In the genomic region with DNA sequence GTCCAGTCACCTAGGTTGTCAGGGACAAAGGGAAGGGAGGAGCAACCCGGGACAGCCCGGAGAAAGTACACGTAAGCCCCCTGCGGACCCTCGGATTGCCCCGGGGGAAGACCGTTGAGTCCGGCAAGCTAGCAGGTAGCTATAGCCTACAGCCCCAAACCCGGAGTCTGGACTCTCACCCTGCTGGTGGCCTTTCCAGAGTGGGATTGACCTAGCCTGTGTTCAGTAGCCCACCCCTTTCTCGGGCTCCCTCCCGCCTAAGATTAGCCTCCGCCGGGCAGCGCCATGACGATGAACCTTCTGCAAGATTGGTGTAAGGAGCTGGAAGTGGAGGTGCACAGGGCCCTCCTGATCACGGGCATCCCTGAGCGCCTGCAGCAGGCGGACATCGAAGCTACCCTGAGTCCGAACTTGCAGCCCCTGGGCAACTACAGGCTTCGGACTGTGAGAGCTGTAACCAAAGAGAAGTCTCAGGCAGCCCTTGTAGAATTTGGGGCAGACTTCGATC, we compare ENCODE assay signal across 8 mouse cellular contexts. TPM values are rescaled to one million over a fixed set of nuclear protein-coding genes. Genes with fewer than 3 reads are reported as not detected.
DNase-seq lines count a peak whose midpoint lies in the region; ATAC-seq and TF ChIP-seq lines count a peak whose summit lies in the region.

No protein-coding gene starts in this region.

- peaks cover 77% of the 10 kb centered on the region for H3K27me3 ChIP-seq in erythroblast, embryonic 14.5 days (ENCODE audit: control insufficient read depth)
- peaks cover 52% of the 10 kb centered on the region for H3K27me3 ChIP-seq in limb, embryonic 13.5 days
- no peaks in the 10 kb centered on the region for H3K27me3 ChIP-seq in stomach, postnatal 0 days (ENCODE audit: control insufficient read depth, insufficient read depth, low read length)

- peak overlapping the region; percentile 35 for H3K4me3 ChIP-seq in erythroblast, embryonic 14.5 days (replicated peaks)
- peak overlapping the region; percentile 70 for H3K4me3 ChIP-seq in limb, embryonic 13.5 days
- peak overlapping the region; percentile 56 for H3K4me3 ChIP-seq in stomach, postnatal 0 days (ENCODE audit: low read depth, low read length)

- H3K27ac ChIP-seq in limb, embryonic 13.5 days = peak overlapping the region; percentile 48; the same call in 1 of the 2 replicates
- 0 out of 2 replicates have a peak overlapping the region, but pooled peaks have one; percentile 30 for H3K27ac ChIP-seq in stomach, postnatal 0 days (replicated peaks)

- ATAC-seq in erythroblast, adult 5-6 weeks (replicated peaks; ENCODE audit: low FRiP score, poor library complexity, severe bottlenecking) = no peak
- no peak for ATAC-seq in limb, embryonic 13.5 days (ENCODE audit: low FRiP score, low read depth)
- no peak for ATAC-seq in stomach, postnatal 0 days (ENCODE audit: low FRiP score, low TSS enrichment)

- no peak for TF ChIP-seq CTCF in stomach, postnatal 0 days (IDR thresholded peaks at IDR 0.05; ENCODE audit: low read depth)

- H3K4me1 ChIP-seq in erythroblast, embryonic 14.5 days (ENCODE audit: control insufficient read depth) = peaks cover 3% of the 10 kb centered on the region
- peaks cover 70% of the 10 kb centered on the region for H3K4me1 ChIP-seq in limb, embryonic 13.5 days
- peaks cover 10% of the 10 kb centered on the region for H3K4me1 ChIP-seq in stomach, postnatal 0 days (replicated peaks; ENCODE audit: control insufficient read depth, insufficient read depth)

- peak overlapping the region; percentile 88 for H3K4me2 ChIP-seq in limb, embryonic 13.5 days (replicated peaks)
- peak overlapping the region; percentile 81 for H3K4me2 ChIP-seq in stomach, postnatal 0 days (replicated peaks; ENCODE audit: low read depth)

- peak; percentile 23 for DNase-seq in right cerebral cortex, postnatal 25 days
- DNase-seq in right cerebral cortex, postnatal 10 days (ENCODE audit: low spot score in 2 of 2) = no peak
- DNase-seq in stomach, postnatal 0 days (ENCODE audit: low spot score) = no peak
- no peak for DNase-seq in layer of hippocampus, postnatal 14 days (ENCODE audit: low spot score in 2 of 2)
- DNase-seq in kidney, postnatal 10 days = no peak

- peak overlapping the region; percentile 81 for H3K9ac ChIP-seq in limb, embryonic 13.5 days
- peak overlapping the region; percentile 67 for H3K9ac ChIP-seq in stomach, postnatal 0 days (ENCODE audit: low read length)

- 1% methylated on average over 22 of the region's 22 CpGs for WGBS in limb, embryonic 13.5 days
- WGBS in stomach, postnatal 0 days = 5% methylated on average over 22 of the region's 22 CpGs

- no peaks in the 10 kb centered on the region; the same call in 1 of the 2 replicates for H3K9me3 ChIP-seq in erythroblast, embryonic 14.5 days (ENCODE audit: control insufficient read depth, low read length)
- no peaks in the 10 kb centered on the region for H3K9me3 ChIP-seq in limb, embryonic 13.5 days
- H3K9me3 ChIP-seq in stomach, postnatal 0 days (ENCODE audit: control insufficient read depth, low read length) = no peaks in the 10 kb centered on the region

- no peak for TF ChIP-seq EP300 in stomach, postnatal 0 days (optimal IDR thresholded peaks at IDR 0.05)

- no peaks in the 10 kb centered on the region for H3K36me3 ChIP-seq in erythroblast, embryonic 14.5 days (ENCODE audit: control insufficient read depth)
- H3K36me3 ChIP-seq in limb, embryonic 13.5 days = no peaks in the 10 kb centered on the region
- H3K36me3 ChIP-seq in stomach, postnatal 0 days (ENCODE audit: control insufficient read depth, insufficient read depth, low read length) = no peaks in the 10 kb centered on the region

RNA-seq across cellular contexts. Expression of gene Pnmal2, which starts 0.4 kb away (rescaled TPM):
- 0.02 TPM in 1 of 2 replicates, not detected in the other for polyA plus RNA-seq in erythroblast, embryonic 14.5 days (2012)
- total RNA-seq in erythroblast, adult 5-6 weeks (2015; ENCODE audit: low replicate concordance) = not detected in 2 replicates
- total RNA-seq in erythroblast, adult 5-6 weeks (2017; ENCODE audit: low replicate concordance) = not detected in 2 replicates
- 22.7 and 23.4 TPM in 2 replicates for polyA plus RNA-seq in limb, embryonic 13.5 days (2015; fragmentation: Nextera tagmentation; extraction: Ambion mirVana)
- polyA plus RNA-seq in stomach, postnatal 0 days (2015; fragmentation: Nextera tagmentation; extraction: Ambion mirVana) = 4.7 and 4.8 TPM in 2 replicates
- 100 to 1,000 TPM; 240 to 246 TPM for total RNA-seq in layer of hippocampus, postnatal 14 days (2021)

RNA-seq across cellular contexts. Expression of gene Pnmal1, which starts 14.6 kb away (rescaled TPM):
- not detected in 2 replicates for polyA plus RNA-seq in erythroblast, embryonic 14.5 days (2012)
- not detected in 2 replicates for total RNA-seq in erythroblast, adult 5-6 weeks (2015; ENCODE audit: low replicate concordance)
- not detected in 2 replicates for total RNA-seq in erythroblast, adult 5-6 weeks (2017; ENCODE audit: low replicate concordance)
- polyA plus RNA-seq in limb, embryonic 13.5 days (2015; fragmentation: Nextera tagmentation; extraction: Ambion mirVana) = 1.00 and 1.0 TPM in 2 replicates
- polyA plus RNA-seq in stomach, postnatal 0 days (2015; fragmentation: Nextera tagmentation; extraction: Ambion mirVana) = 1.7 and 1.8 TPM in 2 replicates
- 10 to 100 TPM; 72.5 to 74.5 TPM for total RNA-seq in layer of hippocampus, postnatal 14 days (2021)

RNA-seq across cellular contexts. Expression of gene Calm3, which starts 20.9 kb away (rescaled TPM):
- 185 and 208 TPM in 2 replicates for polyA plus RNA-seq in erythroblast, embryonic 14.5 days (2012)
- 41.1 and 44.1 TPM in 2 replicates for total RNA-seq in erythroblast, adult 5-6 weeks (2015; ENCODE audit: low replicate concordance)
- total RNA-seq in erythroblast, adult 5-6 weeks (2017; ENCODE audit: low replicate concordance) = 157 and 162 TPM in 2 replicates
- 103 and 115 TPM in 2 replicates for polyA plus RNA-seq in limb, embryonic 13.5 days (2015; fragmentation: Nextera tagmentation; extraction: Ambion mirVana)
- polyA plus RNA-seq in stomach, postnatal 0 days (2015; fragmentation: Nextera tagmentation; extraction: Ambion mirVana) = 49.1 and 58.7 TPM in 2 replicates
- total RNA-seq in layer of hippocampus, postnatal 14 days (2021) = 1,000 to 10,000 TPM; 2,318 to 2,416 TPM

RNA-seq across cellular contexts. Expression of gene Gm42372, which starts 38.0 kb away (rescaled TPM):
- not detected in 2 replicates for polyA plus RNA-seq in erythroblast, embryonic 14.5 days (2012)
- not detected in 2 replicates for total RNA-seq in erythroblast, adult 5-6 weeks (2015; ENCODE audit: low replicate concordance)
- 0.28 TPM in 1 of 2 replicates, not detected in the other for total RNA-seq in erythroblast, adult 5-6 weeks (2017; ENCODE audit: low replicate concordance)
- 0.27 and 0.31 TPM in 2 replicates for polyA plus RNA-seq in limb, embryonic 13.5 days (2015; fragmentation: Nextera tagmentation; extraction: Ambion mirVana)
- polyA plus RNA-seq in stomach, postnatal 0 days (2015; fragmentation: Nextera tagmentation; extraction: Ambion mirVana) = 0.15 and 0.16 TPM in 2 replicates
- 10 to 100 TPM; 46.2 to 49.3 TPM for total RNA-seq in layer of hippocampus, postnatal 14 days (2021)

RNA-seq across cellular contexts. Expression of gene Ptgir, which starts 38.6 kb away (rescaled TPM):
- 0.01 and 0.04 TPM in 2 replicates for polyA plus RNA-seq in erythroblast, embryonic 14.5 days (2012)
- 1.3 and 6.7 TPM in 2 replicates for total RNA-seq in erythroblast, adult 5-6 weeks (2015; ENCODE audit: low replicate concordance)
- 1.5 and 1.8 TPM in 2 replicates for total RNA-seq in erythroblast, adult 5-6 weeks (2017; ENCODE audit: low replicate concordance)
- polyA plus RNA-seq in limb, embryonic 13.5 days (2015; fragmentation: Nextera tagmentation; extraction: Ambion mirVana) = 2.0 TPM in 2 replicates
- polyA plus RNA-seq in stomach, postnatal 0 days (2015; fragmentation: Nextera tagmentation; extraction: Ambion mirVana) = 1.5 and 1.6 TPM in 2 replicates
- total RNA-seq in layer of hippocampus, postnatal 14 days (2021) = under 1 TPM in 1 of 2 experiments, not detected in 1; 0.28 TPM
